In the genomic region with DNA sequence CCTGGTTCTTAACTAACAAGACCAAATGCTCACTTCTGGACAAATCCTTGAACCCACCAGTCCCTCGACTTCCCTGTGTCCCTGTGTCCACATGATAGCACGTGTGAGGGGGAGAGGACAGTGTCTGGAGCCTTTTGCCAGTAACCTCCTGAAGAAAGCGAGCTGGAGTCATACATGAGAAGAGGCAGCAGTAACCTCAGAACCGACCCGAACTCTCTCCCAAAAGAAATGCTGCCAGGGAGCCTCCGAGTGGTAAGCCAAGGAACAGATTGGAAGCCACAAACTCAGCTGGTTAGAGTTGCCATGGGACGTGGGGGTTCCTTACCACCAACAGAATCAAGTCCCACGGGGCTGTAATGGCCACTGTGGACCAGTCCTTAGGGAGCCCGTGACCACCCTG, we compare ENCODE assay signal across 21 mouse cellular contexts.
"Had no signal": no experiment of that assay in that cellular context is flagged by ENCODE, and none has a peak within 500 bp of the region (broad histone marks: within the 10 kb centered on the region; RNA-seq: fewer than 3 reads in every experiment).

No protein-coding gene starts in this region.

- H3K4me2 ChIP-seq: hindbrain, embryonic 14.5 days; liver, embryonic 11.5 days; liver, embryonic 13.5 days; liver, embryonic 15.5 days had no signal

- H3K9ac ChIP-seq: heart, embryonic 12.5 days; hindbrain, embryonic 14.5 days; intestine, embryonic 15.5 days; limb, embryonic 12.5 days; liver, embryonic 13.5 days; liver, embryonic 15.5 days had no signal

- H3K27me3 ChIP-seq: heart, embryonic 12.5 days; intestine, embryonic 15.5 days; liver, embryonic 13.5 days; liver, embryonic 15.5 days had no signal

- H3K27ac ChIP-seq: heart, adult 2 months; hindbrain, embryonic 14.5 days; intestine, embryonic 15.5 days; layer of hippocampus, adult 2 months; left cerebral cortex, adult 2 months; liver, embryonic 13.5 days; liver, embryonic 15.5 days had no signal

- H3K4me3 ChIP-seq: heart, adult 2 months; heart, embryonic 12.5 days; intestine, embryonic 15.5 days; layer of hippocampus, adult 2 months; left cerebral cortex, adult 2 months; limb, embryonic 12.5 days; liver, embryonic 13.5 days; liver, embryonic 15.5 days had no signal

- DNase-seq: gastrocnemius, postnatal 14 days; gastrocnemius, postnatal 36 days; heart, adult 2 months; kidney, adult 18-20 months; kidney, adult 8-10 months; kidney, postnatal 10 days; kidney, postnatal 25 days; kidney, postnatal 4 days; liver; liver, embryonic 13.5 days had no signal

- H3K4me1 ChIP-seq: liver, embryonic 13.5 days; liver, embryonic 15.5 days had no signal

- H3K36me3 ChIP-seq: heart, embryonic 12.5 days; intestine, embryonic 15.5 days; limb, embryonic 12.5 days; liver, embryonic 13.5 days; liver, embryonic 15.5 days had no signal

- H3K9me3 ChIP-seq: heart, embryonic 12.5 days; intestine, embryonic 15.5 days; limb, embryonic 12.5 days; liver, embryonic 13.5 days; liver, embryonic 15.5 days had no signal

- ATAC-seq: hindbrain, embryonic 16.5 days; inflammation-experienced regulatory T-cells, adult 6 months; intestine, embryonic 15.5 days; intestine, postnatal 0 days had no signal
